Mouse (Mus musculus) hindbrain, embryonic 10.5 days (tissue): ENCODE data around the gene Aplf. TPM values are rescaled to one million over a fixed set of nuclear protein-coding genes. Genes with fewer than 3 reads are reported as not detected.

Source experiments
- polyA plus RNA-seq: library from polyadenylated mRNA; unstranded; fragments of >200 nt; fragmentation: Nextera tagmentation; extraction: Ambion mirVana; gene quantifications from 2 replicates; pipeline ENCODE4 v1.2.1, GENCODE M21; 2016

The Aplf gene
- polyA plus RNA-seq, 1 experiment from 2014 or later: 14.8 TPM

Other genes starting within 250 kb of the Aplf start
- gene Bmp10, start 243.2 kb downstream of the Aplf start, polyA plus RNA-seq: not detected in 2 replicates
- gene Arhgap25, start 138.9 kb downstream of the Aplf start, polyA plus RNA-seq: 2.3 and 3.6 TPM in 2 replicates
- gene Prokr1, start 81.5 kb downstream of the Aplf start, polyA plus RNA-seq: 1.9 and 3.6 TPM in 2 replicates
- gene Efcc1, start 58.7 kb upstream of the Aplf start, polyA plus RNA-seq: 4.2 and 5.8 TPM in 2 replicates
- gene Gp9, start 105.9 kb upstream of the Aplf start, polyA plus RNA-seq: 3.0 and 3.1 TPM in 2 replicates
- gene Rab43, start 140.0 kb upstream of the Aplf start, polyA plus RNA-seq: 7.9 and 8.1 TPM in 2 replicates
- 0.77 and 1.7 TPM in 2 replicates for gene Gm45140, start 163.6 kb upstream of the Aplf start, polyA plus RNA-seq
- 50.7 and 68.0 TPM in 2 replicates for gene Isy1, start 166.6 kb upstream of the Aplf start, polyA plus RNA-seq
- gene Cnbp, start 178.9 kb upstream of the Aplf start, polyA plus RNA-seq: 1,080 and 1,309 TPM in 2 replicates
- gene Copg1, start 215.6 kb upstream of the Aplf start, polyA plus RNA-seq: 155 and 159 TPM in 2 replicates
- gene Hmces, start 241.7 kb upstream of the Aplf start, polyA plus RNA-seq: 49.7 and 57.0 TPM in 2 replicates